Mouse (Mus musculus): ENCODE measurements around the gene Tns3.

DNA sequence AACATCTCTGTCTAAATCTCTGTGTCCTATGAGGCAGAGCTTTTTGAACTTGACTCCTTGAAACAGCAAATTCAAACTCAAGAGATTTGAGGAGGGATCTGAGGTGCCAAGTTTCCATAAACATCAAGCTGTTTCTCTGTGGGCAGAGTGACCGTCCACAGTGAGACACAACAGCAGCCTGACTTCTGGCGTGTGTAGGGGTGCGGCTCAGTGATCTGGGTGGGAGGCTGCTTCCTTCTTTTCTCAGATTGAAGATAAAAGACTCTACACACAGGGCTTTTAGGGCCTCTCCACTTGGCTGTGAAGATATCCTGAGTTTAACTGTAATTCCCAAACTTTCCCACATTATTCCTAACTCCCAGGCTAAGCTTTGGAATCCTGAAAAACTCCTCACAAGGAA lies 37.1 kb upstream of the Tns3 start:
- TF ChIP-seq POLR2A (IDR thresholded peaks at IDR 0.05; ENCODE audit: insufficient read length, low read depth), result no peak
- no peak for TF ChIP-seq POLR2AphosphoS2 (IDR thresholded peaks at IDR 0.05; ENCODE audit: insufficient read length, low read depth)
- no peak for TF ChIP-seq TCF3 (IDR thresholded peaks at IDR 0.05; ENCODE audit: insufficient read length, low read depth)
- no peak for TF ChIP-seq E2F4 (IDR thresholded peaks at IDR 0.05; ENCODE audit: insufficient read depth)
- no peak for TF ChIP-seq CEBPB (IDR thresholded peaks at IDR 0.05; ENCODE audit: insufficient read depth, poor library complexity, severe bottlenecking)
- TF ChIP-seq USF1 (IDR thresholded peaks at IDR 0.05; ENCODE audit: low read depth), result no peak
- no peak for TF ChIP-seq MAX (IDR thresholded peaks at IDR 0.05; ENCODE audit: low read depth)
- TF ChIP-seq MYOG (IDR thresholded peaks at IDR 0.05; ENCODE audit: control insufficient read depth in 1 of 3, insufficient read depth in 1 of 3, insufficient read length in 2 of 3, low read depth in 2 of 3), result no peak
- TF ChIP-seq SRF (IDR thresholded peaks at IDR 0.05; ENCODE audit: control insufficient read depth, insufficient read length, low read depth), result no peak
- no peak for TF ChIP-seq MYOD1 (IDR thresholded peaks at IDR 0.05; ENCODE audit: control insufficient read depth in 1 of 3, insufficient read length in 2 of 3, low read depth in 2 of 3)
